Mouse (Mus musculus): ENCODE measurements at regions not wholly inside any gene's neighbourhood (a gene's known extent, or its start where the extent isn't known, plus 50 kb on each side); places are given as distances from the start of the nearest gene placed in this dataset.

DNA sequence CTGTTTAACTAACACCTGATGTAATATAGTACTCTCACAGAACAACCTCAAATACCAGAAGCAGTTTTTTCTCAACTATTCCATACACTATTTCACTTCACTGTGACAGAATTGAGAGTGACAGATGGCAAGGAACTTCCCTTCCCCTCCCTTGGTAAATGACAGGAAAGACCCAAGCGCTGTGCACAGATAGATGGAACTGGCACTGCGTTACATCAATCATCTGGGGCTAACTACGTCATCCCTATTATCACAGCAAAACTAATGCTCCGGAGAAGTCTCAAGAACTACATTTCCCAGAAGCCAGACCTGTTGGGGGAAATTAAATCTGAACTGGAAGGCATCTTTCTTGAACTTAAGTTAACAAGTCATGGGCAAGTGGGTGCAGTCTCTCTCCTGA, 493.6 kb upstream of the Gm5415 start:
- Histone ChIP-seq H3K36me3 (no peaks in the 10 kb centered on the region), H3K4me2 (no peak overlapping the region), H3K27me3 (replicated peaks) (no peaks in the 10 kb centered on the region), H3K9ac (no peak overlapping the region), H3K4me3 (no peak overlapping the region), H3K4me1 (no peaks in the 10 kb centered on the region), H3K9me3 (no peaks in the 10 kb centered on the region), H3K27ac (replicated peaks) (no peak overlapping the region)
- ATAC-seq (ENCODE audit: extremely low read depth, insufficient number of reproducible peaks, low FRiP score, low TSS enrichment), result no peak
- 66% methylated on average over 4 of the region's 4 CpGs for WGBS

GRCm38 (mm10) chr1:33031991-33032390, 484.9 kb upstream of the Gm5415 start:
- Histone ChIP-seq H3K9ac (no peak overlapping the region), H3K4me3 (no peak overlapping the region), H3K27me3 (replicated peaks) (no peaks in the 10 kb centered on the region), H3K36me3 (no peaks in the 10 kb centered on the region), H3K9me3 (no peaks in the 10 kb centered on the region), H3K27ac (replicated peaks) (no peak overlapping the region), H3K4me1 (no peaks in the 10 kb centered on the region), H3K4me2 (no peak overlapping the region)
- 67% methylated on average over 3 of the region's 3 CpGs for WGBS
- ATAC-seq (ENCODE audit: extremely low read depth, insufficient number of reproducible peaks, low FRiP score, low TSS enrichment), result no peak

DNA sequence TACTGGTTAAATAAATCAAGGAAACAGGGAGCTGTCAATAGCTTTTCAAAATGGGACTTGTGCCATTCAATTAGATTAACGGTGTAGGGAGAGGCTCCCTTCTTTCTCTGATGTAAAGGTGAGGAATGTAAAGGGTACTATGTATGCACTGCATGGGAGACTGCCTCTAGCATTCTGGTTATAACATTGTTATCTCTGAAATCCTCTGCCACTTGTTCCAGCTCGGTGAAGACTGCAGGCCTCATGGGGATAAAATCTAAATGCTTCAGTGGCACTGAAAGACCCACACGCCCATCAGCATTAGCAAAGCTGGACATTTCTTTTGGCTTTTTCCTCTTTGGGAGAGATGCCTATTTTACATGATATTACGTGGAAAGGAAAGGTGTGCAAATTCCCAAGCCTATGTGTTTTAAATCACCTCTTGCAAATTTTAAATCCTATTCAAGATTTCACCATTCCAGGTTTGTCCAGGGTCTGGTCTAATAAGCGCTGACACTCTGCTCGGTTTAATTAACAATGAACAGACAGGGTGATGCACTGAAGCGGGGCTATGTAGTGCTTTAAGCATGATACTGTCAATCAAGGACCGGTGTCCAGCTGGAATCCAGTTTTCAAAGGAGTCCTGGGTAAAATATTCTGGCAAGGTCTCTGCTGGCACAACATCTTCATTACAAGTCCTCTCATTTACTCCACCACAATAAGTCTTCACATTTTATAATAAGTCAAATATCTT, 479.8 kb upstream of the Gm5415 start:
- Histone ChIP-seq H3K9me3 (no peaks in the 10 kb centered on the region), H3K4me2 (no peak overlapping the region), H3K4me3 (no peak overlapping the region), H3K27ac (replicated peaks) (no peak overlapping the region), H3K4me1 (no peaks in the 10 kb centered on the region), H3K9ac (no peak overlapping the region), H3K36me3 (no peaks in the 10 kb centered on the region), H3K27me3 (replicated peaks) (no peaks in the 10 kb centered on the region)
- ATAC-seq (ENCODE audit: extremely low read depth, insufficient number of reproducible peaks, low FRiP score, low TSS enrichment), result no peak
- WGBS, result 57% methylated on average over 8 of the region's 8 CpGs

- 77% methylated on average over 7 of the region's 7 CpGs for WGBS
- H3K4me2 ChIP-seq, result no peak overlapping the region
- H3K36me3 ChIP-seq, result no peaks in the 10 kb centered on the region
- H3K4me3 ChIP-seq, result no peak overlapping the region
- no peaks in the 10 kb centered on the region for H3K9me3 ChIP-seq
- no peak overlapping the region for H3K27ac ChIP-seq (replicated peaks)
- no peaks in the 10 kb centered on the region for H3K27me3 ChIP-seq (replicated peaks)
- H3K4me1 ChIP-seq, result no peaks in the 10 kb centered on the region
- H3K9ac ChIP-seq, result no peak overlapping the region
- ATAC-seq (ENCODE audit: extremely low read depth, insufficient number of reproducible peaks, low FRiP score, low TSS enrichment), result no peak
Measured at GRCm38 (mm10) chr1:33025379-33025778, 478.3 kb upstream of the Gm5415 start.

DNA sequence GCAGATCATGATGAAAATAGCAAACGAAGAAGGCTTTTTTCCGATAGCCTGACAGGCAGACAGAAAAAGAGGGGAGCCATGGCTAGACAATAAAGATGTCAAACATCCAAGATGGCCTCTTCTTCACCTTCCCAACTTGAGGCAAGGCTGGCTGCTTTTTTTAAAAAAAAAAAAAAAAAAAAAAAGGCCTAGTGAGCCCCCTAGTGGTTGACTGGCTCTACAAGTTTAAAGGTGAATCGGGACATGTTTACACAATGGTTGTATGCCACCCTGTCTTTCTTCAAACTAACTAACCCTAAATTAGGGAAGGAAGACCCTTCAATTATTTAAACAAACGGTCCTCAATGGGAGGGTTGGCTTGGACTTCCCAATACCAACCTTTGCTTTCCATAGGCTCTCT, 475.8 kb upstream of the Gm5415 start:
- Histone ChIP-seq H3K4me2 (no peak overlapping the region), H3K36me3 (no peaks in the 10 kb centered on the region), H3K9me3 (no peaks in the 10 kb centered on the region), H3K4me1 (no peaks in the 10 kb centered on the region), H3K27me3 (replicated peaks) (no peaks in the 10 kb centered on the region), H3K9ac (no peak overlapping the region), H3K4me3 (no peak overlapping the region), H3K27ac (replicated peaks) (no peak overlapping the region)
- WGBS, result 62% methylated on average over 4 of the region's 4 CpGs
- no peak for ATAC-seq (ENCODE audit: extremely low read depth, insufficient number of reproducible peaks, low FRiP score, low TSS enrichment)

DNA sequence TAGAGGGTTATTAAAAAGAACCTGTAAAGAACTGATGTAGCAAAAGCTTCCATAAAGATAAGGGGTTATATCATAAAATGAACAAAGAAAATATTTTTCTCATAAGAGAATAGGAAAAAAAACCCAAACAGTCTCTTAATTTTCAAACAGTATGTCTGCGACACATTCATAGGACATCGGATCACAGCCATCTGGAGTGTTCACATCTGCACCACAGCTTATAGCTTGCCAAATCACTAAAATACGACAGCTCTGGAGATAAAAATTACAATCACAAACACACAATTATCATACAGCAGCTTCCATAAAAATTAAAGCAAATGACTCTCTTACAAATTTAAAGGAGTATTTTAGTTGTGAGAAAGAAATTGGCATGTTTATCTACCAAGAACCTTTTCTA, 456.9 kb upstream of the Gm5415 start:
- WGBS, result 74% methylated on average over 3 of the region's 3 CpGs
- no peak overlapping the region for H3K27ac ChIP-seq (replicated peaks)
- no peak overlapping the region for H3K4me3 ChIP-seq
- no peak overlapping the region for H3K4me2 ChIP-seq
- no peaks in the 10 kb centered on the region for H3K36me3 ChIP-seq
- no peaks in the 10 kb centered on the region for H3K9me3 ChIP-seq
- H3K27me3 ChIP-seq (replicated peaks), result no peaks in the 10 kb centered on the region
- H3K9ac ChIP-seq, result no peak overlapping the region
- ATAC-seq (ENCODE audit: extremely low read depth, insufficient number of reproducible peaks, low FRiP score, low TSS enrichment), result no peak
- no peaks in the 10 kb centered on the region for H3K4me1 ChIP-seq

DNA sequence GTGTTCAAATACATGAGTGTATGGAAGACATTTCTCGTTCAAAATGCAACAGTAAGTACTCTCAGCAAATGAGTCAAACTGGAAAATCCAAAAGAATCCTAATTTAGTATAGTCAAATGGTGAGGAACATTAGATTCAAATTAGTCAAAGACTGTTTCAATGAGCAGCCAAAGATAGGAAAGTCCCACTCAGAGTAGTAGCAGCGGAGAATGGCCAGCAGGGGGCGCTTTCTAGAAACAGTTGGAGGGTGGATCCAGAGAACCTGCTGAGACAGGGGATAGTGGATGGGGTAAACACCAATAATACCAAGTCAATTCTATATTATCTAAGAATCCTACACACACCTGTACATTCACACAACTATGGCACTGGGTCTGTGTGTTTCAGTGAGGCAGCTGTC, 417.9 kb upstream of the Gm5415 start:
- H3K9me3 ChIP-seq, result no peaks in the 10 kb centered on the region
- no peak overlapping the region for H3K27ac ChIP-seq (replicated peaks)
- H3K36me3 ChIP-seq, result no peaks in the 10 kb centered on the region
- WGBS, result 63% methylated on average over 3 of the region's 3 CpGs
- no peak overlapping the region for H3K9ac ChIP-seq
- H3K27me3 ChIP-seq (replicated peaks), result no peaks in the 10 kb centered on the region
- no peak overlapping the region for H3K4me3 ChIP-seq
- H3K4me2 ChIP-seq, result no peak overlapping the region
- ATAC-seq (ENCODE audit: extremely low read depth, insufficient number of reproducible peaks, low FRiP score, low TSS enrichment), result no peak
- H3K4me1 ChIP-seq, result no peaks in the 10 kb centered on the region

DNA sequence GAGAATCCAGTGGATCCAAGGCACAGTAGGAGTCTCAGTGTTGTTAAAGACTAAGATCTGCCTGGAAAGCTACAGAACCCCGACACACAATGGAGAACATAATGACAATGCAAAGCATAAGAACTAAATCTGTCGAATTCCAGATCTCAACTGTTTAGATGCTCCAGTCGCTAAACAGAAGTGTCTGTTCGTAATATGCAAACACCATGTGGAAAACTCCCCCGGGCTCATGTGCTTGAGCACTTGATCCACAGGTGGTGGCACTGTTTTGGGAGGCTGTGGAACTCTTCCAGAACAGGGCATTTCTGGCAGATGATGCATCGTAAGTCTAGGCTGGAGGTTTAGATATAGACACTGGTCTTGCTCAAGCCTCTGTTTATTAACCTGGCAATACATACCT, 412.2 kb upstream of the Gm5415 start:
- WGBS, result 68% methylated on average over 6 of the region's 6 CpGs
- Histone ChIP-seq H3K27me3 (replicated peaks) (no peaks in the 10 kb centered on the region), H3K9ac (no peak overlapping the region), H3K36me3 (no peaks in the 10 kb centered on the region), H3K4me3 (no peak overlapping the region), H3K27ac (replicated peaks) (no peak overlapping the region), H3K9me3 (0 out of 2 replicates have a peak, but pooled peaks cover 3% of the 10 kb centered on the region), H3K4me1 (no peaks in the 10 kb centered on the region), H3K4me2 (no peak overlapping the region)
- no peak for ATAC-seq (ENCODE audit: extremely low read depth, insufficient number of reproducible peaks, low FRiP score, low TSS enrichment)

- 68% methylated on average over 4 of the region's 4 CpGs for WGBS
- Histone ChIP-seq H3K27me3 (replicated peaks) (no peaks in the 10 kb centered on the region), H3K4me1 (no peaks in the 10 kb centered on the region), H3K4me2 (no peak overlapping the region), H3K27ac (replicated peaks) (no peak overlapping the region), H3K4me3 (no peak overlapping the region), H3K9me3 (no peaks in the 10 kb centered on the region; the same call in 1 of the 2 replicates), H3K9ac (no peak overlapping the region), H3K36me3 (no peaks in the 10 kb centered on the region)
- no peak for ATAC-seq (ENCODE audit: extremely low read depth, insufficient number of reproducible peaks, low FRiP score, low TSS enrichment)
Measured at GRCm38 (mm10) chr1:32946254-32946653, 399.2 kb upstream of the Gm5415 start.

DNA sequence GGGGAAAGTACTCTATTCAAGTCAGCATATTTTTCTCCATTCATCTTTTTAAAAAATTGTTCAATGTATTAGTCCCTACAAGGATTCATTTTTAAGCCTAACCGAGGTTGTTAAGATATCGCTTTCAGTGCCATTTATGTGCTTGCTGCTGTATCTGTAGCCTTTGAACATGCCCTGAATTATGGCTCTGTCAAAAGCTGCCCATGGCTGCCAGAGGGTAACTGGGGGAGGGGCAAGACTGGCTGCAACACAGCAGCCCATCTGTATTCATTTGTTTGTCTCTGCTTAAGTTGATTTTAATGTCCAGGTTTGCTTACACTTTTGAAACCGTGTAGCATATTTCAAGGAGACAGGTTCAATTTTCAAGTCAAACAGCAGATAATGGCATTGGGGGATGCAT, 383.3 kb upstream of the Gm5415 start:
- no peak for ATAC-seq (ENCODE audit: extremely low read depth, insufficient number of reproducible peaks, low FRiP score, low TSS enrichment)
- Histone ChIP-seq H3K27ac (replicated peaks) (no peak overlapping the region), H3K4me1 (no peaks in the 10 kb centered on the region), H3K36me3 (no peaks in the 10 kb centered on the region), H3K4me2 (no peak overlapping the region), H3K9me3 (peaks cover 2% of the 10 kb centered on the region; the same call in 1 of the 2 replicates), H3K4me3 (no peak overlapping the region), H3K27me3 (replicated peaks) (no peaks in the 10 kb centered on the region), H3K9ac (no peak overlapping the region)
- 79% methylated on average over 3 of the region's 3 CpGs for WGBS

GRCm38 (mm10) chr1:32902437-32902836, 355.3 kb upstream of the Gm5415 start:
- H3K27ac ChIP-seq (replicated peaks), result no peak overlapping the region
- H3K4me2 ChIP-seq, result no peak overlapping the region
- no peaks in the 10 kb centered on the region for H3K27me3 ChIP-seq (replicated peaks)
- H3K9ac ChIP-seq, result no peak overlapping the region
- no peaks in the 10 kb centered on the region for H3K9me3 ChIP-seq
- H3K4me3 ChIP-seq, result no peak overlapping the region
- H3K36me3 ChIP-seq, result no peaks in the 10 kb centered on the region
- ATAC-seq (ENCODE audit: extremely low read depth, insufficient number of reproducible peaks, low FRiP score, low TSS enrichment), result no peak
- H3K4me1 ChIP-seq, result no peaks in the 10 kb centered on the region

GRCm38 (mm10) chr1:32887728-32888127, 340.6 kb upstream of the Gm5415 start:
- no peak for ATAC-seq (ENCODE audit: extremely low read depth, insufficient number of reproducible peaks, low FRiP score, low TSS enrichment)
- H3K4me2 ChIP-seq, result no peak overlapping the region
- no peaks in the 10 kb centered on the region for H3K4me1 ChIP-seq
- no peaks in the 10 kb centered on the region for H3K9me3 ChIP-seq
- no peaks in the 10 kb centered on the region for H3K36me3 ChIP-seq
- H3K4me3 ChIP-seq, result no peak overlapping the region
- H3K27me3 ChIP-seq (replicated peaks), result no peaks in the 10 kb centered on the region
- H3K9ac ChIP-seq, result no peak overlapping the region
- no peak overlapping the region for H3K27ac ChIP-seq (replicated peaks)

All from heart, embryonic 13.5 days (tissue).